Mouse (Mus musculus) E14TG2a.4 (cell line): ENCODE results near the gene Ctbp2.

ENCODE experiments used
- H3K27me3 ChIP-seq: 2 replicates; pipeline ENCODE4 v1.6.1; 2014; ENCODE audit warnings: low read length, control low read depth; ENCODE audit not compliant: insufficient read depth
- H3K36me3 ChIP-seq: 2 replicates; pipeline ENCODE4 v1.6.1; 2014; ENCODE audit warnings: low read length, control low read depth; ENCODE audit not compliant: insufficient read depth
- H3K4me1 ChIP-seq: replicated peaks from 2 replicates; pipeline ENCODE4 v1.6.1; 2014; ENCODE audit warnings: low read depth, low read length, control low read depth
- H3K4me3 ChIP-seq: replicated peaks from 2 replicates; pipeline ENCODE4 v1.5.1; 2014; ENCODE audit warnings: mild to moderate bottlenecking, low read length
- H3K9me3 ChIP-seq: 2 replicates; pipeline ENCODE4 v1.6.1; 2014; ENCODE audit warnings: low read length, control low read depth
- CTCF ChIP-seq: conservative IDR thresholded peaks from 2 replicates; pipeline ENCODE4 v1.5.1; 2014; ENCODE audit warnings: low read length
- NANOG ChIP-seq: IDR thresholded peaks from 2 replicates; pipeline ENCODE4 v1.6.1; 2014; ENCODE audit warnings: borderline replicate concordance, low read length, mixed read lengths
- POU5F1 ChIP-seq: IDR thresholded peaks from 2 replicates; pipeline ENCODE4 v1.6.1; 2014; ENCODE audit warnings: low read length, borderline replicate concordance

Ctbp2 gene

DNA sequence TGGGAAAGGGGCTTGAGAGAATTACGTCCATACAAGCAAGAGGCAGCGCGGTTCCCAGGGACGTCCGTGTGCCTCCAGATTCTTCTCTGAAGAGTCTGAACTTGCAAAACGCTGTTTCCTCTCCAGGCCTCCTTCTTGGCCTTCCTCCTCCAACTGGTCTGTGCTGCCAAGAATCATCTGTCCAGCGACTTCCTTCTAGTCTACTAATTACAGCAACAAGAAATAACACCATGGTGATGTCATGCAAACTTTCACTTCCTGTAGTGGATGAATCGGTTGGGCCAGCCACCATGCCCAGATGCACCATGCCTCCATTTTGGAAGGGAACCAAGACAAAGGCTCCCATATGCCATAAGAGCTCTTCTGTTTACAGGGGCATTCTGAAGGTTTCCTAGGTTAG, 71.3 kb downstream of the Ctbp2 start:
- TF ChIP-seq CTCF (no peak), NANOG (no peak), POU5F1 (no peak)

DNA sequence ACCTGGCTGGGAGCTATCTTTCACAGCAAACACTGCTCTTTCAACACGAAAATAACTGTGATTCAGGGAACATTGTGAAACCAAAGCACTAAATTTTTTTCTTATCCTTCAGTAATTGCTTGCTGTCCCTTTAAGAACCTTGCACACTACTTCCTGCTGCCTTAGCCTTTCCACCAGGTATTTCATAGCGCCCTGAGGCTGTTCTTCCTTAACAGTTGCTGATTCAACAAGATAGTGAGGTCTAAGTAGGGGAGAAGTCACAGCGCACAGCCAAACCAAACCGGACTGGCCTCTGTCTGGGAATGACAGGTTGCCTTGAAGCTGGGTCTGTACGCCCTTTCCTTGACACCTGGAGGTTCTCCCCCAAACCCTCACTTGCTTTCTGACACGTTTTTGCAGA, 73.5 kb downstream of the Ctbp2 start:
- H3K9me3 ChIP-seq: no peaks in the 10 kb centered on the region
- peaks cover 99% of the 10 kb centered on the region for H3K4me1 ChIP-seq
- no peak overlapping the region for H3K4me3 ChIP-seq
- TF ChIP-seq NANOG: no peak
- TF ChIP-seq CTCF: no peak
- TF ChIP-seq POU5F1: no peak
- H3K36me3 ChIP-seq: peaks cover 98% of the 10 kb centered on the region
- no peaks in the 10 kb centered on the region for H3K27me3 ChIP-seq

More for the DNA sequence above, 71.3 kb downstream of the Ctbp2 start:
- Histone ChIP-seq H3K4me1 (peaks cover 99% of the 10 kb centered on the region), H3K27me3 (no peaks in the 10 kb centered on the region), H3K36me3 (peaks cover 98% of the 10 kb centered on the region), H3K9me3 (no peaks in the 10 kb centered on the region), H3K4me3 (no peak overlapping the region)

DNA sequence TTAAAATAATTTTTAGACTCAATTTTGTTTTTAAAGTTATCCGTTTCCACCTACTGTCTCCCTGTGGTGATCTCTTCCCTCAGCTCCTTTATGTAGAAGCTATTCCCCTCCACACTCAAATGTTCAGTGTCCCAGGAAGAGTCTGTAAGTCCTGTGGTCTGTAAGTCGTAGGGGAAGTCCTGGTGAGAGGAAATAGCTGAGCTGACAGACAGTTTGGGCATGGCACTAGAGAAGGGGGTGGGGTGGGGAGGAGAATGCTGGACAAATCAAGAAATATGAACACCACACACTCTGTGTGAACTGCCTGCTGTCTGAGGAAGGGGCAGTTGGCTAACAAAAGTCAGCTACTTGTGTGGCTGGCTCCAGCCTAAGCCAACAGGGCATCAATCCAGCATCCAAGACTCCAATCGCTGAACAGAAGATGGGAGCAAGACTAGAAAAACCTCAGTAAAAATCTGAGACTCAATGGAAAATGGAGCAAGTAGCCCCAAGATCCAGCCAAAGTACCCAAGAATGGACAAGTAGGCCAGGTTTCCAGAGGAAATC, 76.0 kb downstream of the Ctbp2 start:
- Histone ChIP-seq H3K36me3 (peaks cover 98% of the 10 kb centered on the region), H3K9me3 (no peaks in the 10 kb centered on the region), H3K4me1 (peaks cover 99% of the 10 kb centered on the region), H3K27me3 (no peaks in the 10 kb centered on the region), H3K4me3 (no peak overlapping the region)
- no peak for TF ChIP-seq CTCF
- no peak for TF ChIP-seq NANOG
- TF ChIP-seq POU5F1: no peak

DNA sequence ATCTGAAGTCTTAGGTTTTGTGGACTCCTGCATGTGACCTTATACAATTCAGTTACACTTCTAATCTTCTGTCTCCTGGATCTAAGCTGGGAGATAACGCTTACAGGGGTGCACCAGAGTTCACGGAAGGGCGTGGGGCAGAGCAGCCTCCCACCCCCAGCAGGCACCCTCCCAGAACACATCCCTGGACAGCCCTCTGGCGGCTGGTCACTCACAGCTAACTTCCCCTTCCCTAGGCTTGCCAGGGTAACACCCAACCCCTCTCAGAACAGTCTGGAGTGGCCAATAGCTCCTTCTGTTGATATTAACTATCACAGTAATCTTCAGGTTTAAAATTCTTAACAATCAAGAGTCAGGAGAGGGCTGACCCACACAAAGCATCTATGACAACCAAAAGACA, 76.9 kb downstream of the Ctbp2 start:
- H3K4me3 ChIP-seq: no peak overlapping the region
- H3K27me3 ChIP-seq: no peaks in the 10 kb centered on the region
- no peaks in the 10 kb centered on the region for H3K9me3 ChIP-seq
- H3K4me1 ChIP-seq: peaks cover 99% of the 10 kb centered on the region
- TF ChIP-seq POU5F1 (no peak), NANOG (no peak), CTCF (no peak)
- peaks cover 98% of the 10 kb centered on the region for H3K36me3 ChIP-seq

DNA sequence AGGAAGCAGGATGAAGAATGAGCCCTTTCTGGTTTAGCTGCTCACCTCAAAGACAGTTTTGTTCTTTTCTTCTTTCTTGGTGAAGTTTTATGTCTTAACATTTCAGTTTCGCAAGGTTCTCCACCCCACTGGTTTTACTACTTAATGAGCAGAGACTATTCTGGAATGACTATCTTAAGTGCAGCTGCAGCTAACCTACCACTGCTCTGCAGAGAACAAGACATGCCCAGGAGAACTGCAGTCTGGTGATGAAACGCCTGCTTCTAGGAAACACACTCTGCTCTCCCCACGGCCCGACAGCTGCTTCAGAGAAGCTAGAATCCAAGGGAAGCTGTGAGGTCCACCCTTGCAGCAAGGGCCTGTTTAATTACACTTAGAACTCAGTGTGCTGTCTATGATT, 79.4 kb downstream of the Ctbp2 start:
- H3K4me3 ChIP-seq: no peak overlapping the region
- H3K9me3 ChIP-seq: no peaks in the 10 kb centered on the region
- no peaks in the 10 kb centered on the region for H3K27me3 ChIP-seq
- TF ChIP-seq NANOG (no peak), POU5F1 (no peak), CTCF (no peak)
- peaks cover 94% of the 10 kb centered on the region for H3K36me3 ChIP-seq
- peaks cover 99% of the 10 kb centered on the region for H3K4me1 ChIP-seq

DNA sequence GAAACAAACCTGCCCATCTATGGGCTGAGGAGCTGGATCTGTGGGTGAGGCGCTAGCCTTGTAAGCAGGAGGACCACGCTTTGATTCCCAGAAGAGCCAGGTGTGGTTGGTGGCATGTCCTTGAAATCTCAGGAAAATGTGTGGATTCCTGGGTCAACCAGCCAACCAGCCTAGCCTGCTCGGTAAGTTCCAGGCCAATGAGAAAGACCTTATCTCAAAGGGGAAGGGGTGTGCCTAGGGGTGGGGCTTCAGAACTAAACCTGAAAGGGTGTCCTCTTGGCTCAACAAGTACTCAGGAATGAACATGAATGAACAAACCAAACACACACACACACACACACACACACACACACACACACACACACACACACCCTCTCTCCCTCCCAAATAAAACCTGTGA, 82.4 kb downstream of the Ctbp2 start:
- Histone ChIP-seq H3K9me3 (no peaks in the 10 kb centered on the region), H3K4me1 (peaks cover 100% of the 10 kb centered on the region), H3K36me3 (peaks cover 96% of the 10 kb centered on the region), H3K27me3 (no peaks in the 10 kb centered on the region), H3K4me3 (peak overlapping the region; percentile 55)
- no peak for TF ChIP-seq POU5F1
- no peak for TF ChIP-seq CTCF
- TF ChIP-seq NANOG: no peak

DNA sequence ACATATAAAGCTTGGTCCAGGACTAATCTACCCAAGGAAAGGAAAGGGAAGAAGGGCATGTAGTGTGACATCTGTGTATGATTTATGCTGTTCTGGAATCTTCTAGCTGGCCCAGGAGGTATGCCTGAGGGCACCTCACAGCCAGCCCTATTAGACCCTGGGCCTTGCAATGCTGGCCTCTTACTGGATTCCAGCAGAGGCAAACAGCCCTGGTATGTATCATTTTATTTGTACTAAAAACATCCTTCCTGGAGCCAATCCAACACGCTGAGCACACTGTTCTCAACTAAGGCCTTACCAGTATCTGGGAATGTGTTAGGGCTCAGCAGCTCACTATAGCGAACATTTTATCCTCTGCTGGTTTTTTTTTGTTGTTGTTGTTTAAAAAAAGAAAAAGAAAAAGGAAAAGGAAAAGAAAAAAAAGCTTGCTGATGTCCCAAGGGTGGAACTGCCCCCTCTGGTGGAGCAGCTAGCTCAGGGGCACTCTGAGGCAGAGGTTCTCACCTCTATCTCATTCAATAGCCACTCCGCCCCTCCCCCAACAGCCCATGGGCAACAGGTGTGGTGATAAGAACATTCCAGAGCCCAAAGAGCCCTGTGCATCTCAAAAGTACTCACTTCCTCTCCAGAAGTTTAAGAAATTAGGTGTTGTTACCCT, 83.3 kb downstream of the Ctbp2 start:
- H3K9me3 ChIP-seq: no peaks in the 10 kb centered on the region
- TF ChIP-seq POU5F1: no peak
- 0 out of 2 replicates have a peak, but pooled peaks have one; percentile 17 for TF ChIP-seq CTCF
- H3K4me3 ChIP-seq: peak overlapping the region; percentile 55
- H3K27me3 ChIP-seq: no peaks in the 10 kb centered on the region
- H3K4me1 ChIP-seq: peaks cover 100% of the 10 kb centered on the region
- peaks cover 96% of the 10 kb centered on the region for H3K36me3 ChIP-seq

DNA sequence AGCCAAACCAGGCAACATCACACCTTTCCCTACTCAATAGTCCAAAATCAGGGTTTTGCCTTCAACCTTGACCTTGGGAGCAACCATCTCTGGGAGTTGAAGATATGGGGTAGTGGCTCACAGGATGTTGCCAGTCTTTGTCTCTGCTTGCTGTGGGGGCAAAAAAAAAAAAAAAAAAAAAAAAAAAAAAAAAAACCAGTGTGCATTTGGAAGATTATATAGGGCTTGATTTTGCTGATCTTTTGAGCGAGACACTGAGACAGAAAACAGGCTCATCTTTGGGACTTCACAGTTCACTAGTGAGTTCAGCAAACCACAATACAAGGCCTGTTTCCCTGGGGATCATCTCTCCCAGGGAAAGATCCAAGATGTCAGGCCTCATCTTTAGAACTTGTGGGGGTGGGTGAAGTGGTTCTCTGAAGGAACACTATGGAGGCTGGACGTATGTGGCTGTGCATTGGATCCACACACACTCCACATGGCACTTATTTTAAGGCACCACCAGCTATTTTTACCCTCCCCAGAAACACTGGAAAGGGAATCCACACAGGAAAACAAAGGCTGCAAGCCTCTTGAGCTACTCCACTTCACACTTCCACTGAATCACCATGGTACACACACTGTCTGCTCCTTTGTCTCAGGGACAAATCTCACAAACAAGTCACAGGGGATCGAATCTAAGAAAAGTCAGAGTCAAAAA, 84.4 kb downstream of the Ctbp2 start:
- peaks cover 96% of the 10 kb centered on the region for H3K36me3 ChIP-seq

DNA sequence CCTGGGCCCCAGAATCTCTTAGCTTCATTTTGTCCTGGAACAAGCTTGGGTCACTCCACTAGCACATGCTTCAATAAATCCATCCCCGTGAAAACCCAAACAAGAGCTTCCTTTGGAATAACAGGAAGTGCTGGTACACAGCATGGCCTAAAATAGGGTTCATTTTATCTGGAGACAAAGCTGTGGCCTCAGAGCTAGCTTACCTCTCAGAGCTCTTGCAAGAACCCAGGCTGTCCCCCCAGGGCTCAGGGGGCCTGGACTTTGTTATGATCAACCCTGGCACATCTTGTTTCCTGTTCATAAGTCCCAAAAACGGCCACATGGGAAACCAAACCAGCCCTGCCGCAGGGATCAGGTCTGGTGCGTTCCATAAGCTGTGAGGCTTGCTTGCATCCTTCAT, 86.5 kb downstream of the Ctbp2 start:
- TF ChIP-seq CTCF (no peak), POU5F1 (no peak), NANOG (no peak)
- Histone ChIP-seq H3K9me3 (no peaks in the 10 kb centered on the region), H3K36me3 (peaks cover 93% of the 10 kb centered on the region), H3K4me1 (peaks cover 100% of the 10 kb centered on the region), H3K4me3 (no peak overlapping the region; the same call in 1 of the 2 replicates), H3K27me3 (no peaks in the 10 kb centered on the region)

More for the DNA sequence above, 84.4 kb downstream of the Ctbp2 start:
- TF ChIP-seq POU5F1: no peak
- Histone ChIP-seq H3K9me3 (no peaks in the 10 kb centered on the region), H3K27me3 (no peaks in the 10 kb centered on the region), H3K4me3 (0 out of 2 replicates have a peak overlapping the region, but pooled peaks have one; percentile 29), H3K4me1 (peaks cover 100% of the 10 kb centered on the region)
